Mouse (Mus musculus) limb, embryonic 13.5 days (tissue): Measurements from ENCODE around the gene Myo1d. TPM values are rescaled to one million over a fixed set of nuclear protein-coding genes. Genes with fewer than 3 reads are reported as not detected.

ENCODE experiments used
- ATAC-seq: fragments of 200-750 bp; cut with Nextera tagmentation; 2 replicates; pipeline ENCODE4 v1.8.0; 2017; ENCODE audit warnings: low read depth, moderate number of reproducible peaks, moderate TSS enrichment; ENCODE audit not compliant: low FRiP score
- H3K27ac ChIP-seq: fragments of 300-500 bp; sonication (generic); 2 replicates; pipeline ENCODE4 v1.5.1; 2015; ENCODE audit warnings: inconsistent platforms, mild to moderate bottlenecking, moderate library complexity
- H3K27me3 ChIP-seq: fragments of 300-500 bp; sonication (generic); 2 replicates; pipeline ENCODE4 v1.6.1; 2015; ENCODE audit warnings: mild to moderate bottlenecking, inconsistent platforms
- H3K36me3 ChIP-seq: fragments of 300-500 bp; sonication (generic); 2 replicates; pipeline ENCODE4 v1.6.1; 2015; ENCODE audit warnings: inconsistent platforms, mild to moderate bottlenecking, moderate library complexity
- H3K4me1 ChIP-seq: fragments of 300-500 bp; sonication (generic); 2 replicates; pipeline ENCODE4 v1.6.1; 2015; ENCODE audit warnings: inconsistent platforms
- H3K4me2 ChIP-seq: fragments of 300-500 bp; sonication (generic); replicated peaks from 2 replicates; pipeline ENCODE4 v1.6.1; 2015; ENCODE audit warnings: inconsistent platforms, mild to moderate bottlenecking, moderate library complexity
- H3K4me3 ChIP-seq: fragments of 300-500 bp; sonication (generic); 2 replicates; pipeline ENCODE4 v1.5.1; 2015; ENCODE audit warnings: moderate library complexity, mild to moderate bottlenecking, inconsistent platforms
- H3K9ac ChIP-seq: fragments of 300-500 bp; sonication (generic); 2 replicates; pipeline ENCODE4 v1.6.1; 2015; ENCODE audit warnings: mild to moderate bottlenecking, inconsistent platforms
- H3K9me3 ChIP-seq: fragments of 300-500 bp; sonication (generic); 2 replicates; pipeline ENCODE4 v1.6.1; 2016; ENCODE audit warnings: inconsistent platforms
- WGBS: fragments of 180-500 bp; shearing (Covaris S2); methylation state at CpG from one replicate; pipeline ENCODE4 v1.1.7; 2015; 5-methylcytosine and 5-hydroxymethylcytosine counted together
- polyA plus RNA-seq: library from polyadenylated mRNA; unstranded; fragments of >200 nt; fragmentation: Nextera tagmentation; extraction: Ambion mirVana; gene quantifications from 2 replicates; pipeline ENCODE4 v1.2.1, GENCODE M21; 2015

The Myo1d gene
- polyA plus RNA-seq, 1 experiment from 2014 or later = 6.7 TPM

- Histone ChIP-seq H3K9ac (no peak overlapping the region), H3K9me3 (no peaks in the 10 kb centered on the region), H3K4me3 (no peak overlapping the region), H3K27ac (no peak overlapping the region), H3K36me3 (no peaks in the 10 kb centered on the region), H3K27me3 (no peaks in the 10 kb centered on the region), H3K4me1 (peaks cover 32% of the 10 kb centered on the region), H3K4me2 (no peak overlapping the region)
- ATAC-seq = peak; percentile 73; the same call in 1 of the 2 replicates
- 45% methylated on average over 9 of the region's 9 CpGs for WGBS
These were observed 261.1 kb downstream of the Myo1d start for GRCm38 (mm10) chr11:80518421-80519367.

GRCm38 (mm10) chr11:80515895-80516294 is 263.9 kb downstream of the Myo1d start:
- Histone ChIP-seq H3K4me3 (no peak overlapping the region), H3K4me1 (peaks cover 38% of the 10 kb centered on the region), H3K36me3 (no peaks in the 10 kb centered on the region), H3K4me2 (no peak overlapping the region), H3K9ac (no peak overlapping the region), H3K27me3 (no peaks in the 10 kb centered on the region), H3K27ac (no peak overlapping the region), H3K9me3 (no peaks in the 10 kb centered on the region)
- ATAC-seq = no peak
- WGBS = 71% methylated on average over 8 of the region's 8 CpGs

GRCm38 (mm10) chr11:80515346-80515745 is 264.5 kb downstream of the Myo1d start:
- no peak for ATAC-seq
- no peak overlapping the region; the same call in 1 of the 2 replicates for H3K27ac ChIP-seq
- no peaks in the 10 kb centered on the region for H3K27me3 ChIP-seq
- H3K4me2 ChIP-seq = no peak overlapping the region
- no peak overlapping the region for H3K4me3 ChIP-seq
- WGBS = 35% methylated on average over 1 of the region's 1 CpGs
- H3K9me3 ChIP-seq = no peaks in the 10 kb centered on the region
- no peaks in the 10 kb centered on the region for H3K36me3 ChIP-seq
- H3K4me1 ChIP-seq = peaks cover 38% of the 10 kb centered on the region
- no peak overlapping the region for H3K9ac ChIP-seq

- no peaks in the 10 kb centered on the region for H3K27me3 ChIP-seq
- no peak overlapping the region for H3K4me3 ChIP-seq
- ATAC-seq = no peak
- WGBS = 62% methylated on average over 7 of the region's 7 CpGs
- peaks cover 41% of the 10 kb centered on the region for H3K4me1 ChIP-seq
- H3K4me2 ChIP-seq = no peak overlapping the region
- no peaks in the 10 kb centered on the region for H3K36me3 ChIP-seq
- H3K9me3 ChIP-seq = no peaks in the 10 kb centered on the region
- no peak overlapping the region for H3K27ac ChIP-seq
- no peak overlapping the region for H3K9ac ChIP-seq
These were observed 266.0 kb downstream of the Myo1d start for GRCm38 (mm10) chr11:80513796-80514195.

- H3K4me1 ChIP-seq = peaks cover 35% of the 10 kb centered on the region
- H3K27ac ChIP-seq = peak overlapping the region; percentile 15; the same call in 1 of the 2 replicates
- no peak overlapping the region for H3K9ac ChIP-seq
- 59% methylated on average over 19 of the region's 19 CpGs for WGBS
- H3K4me2 ChIP-seq = no peak overlapping the region
- no peak overlapping the region for H3K4me3 ChIP-seq
- no peaks in the 10 kb centered on the region for H3K9me3 ChIP-seq
- peak; percentile 18; the same call in 1 of the 2 replicates for ATAC-seq
- no peaks in the 10 kb centered on the region for H3K27me3 ChIP-seq
- H3K36me3 ChIP-seq = no peaks in the 10 kb centered on the region
These were observed 267.3 kb downstream of the Myo1d start for GRCm38 (mm10) chr11:80512313-80513056.

- no peaks in the 10 kb centered on the region for H3K36me3 ChIP-seq
- H3K27me3 ChIP-seq = no peaks in the 10 kb centered on the region
- peaks cover 25% of the 10 kb centered on the region for H3K4me1 ChIP-seq
- H3K9ac ChIP-seq = no peak overlapping the region
- H3K27ac ChIP-seq = no peak overlapping the region
- H3K4me3 ChIP-seq = no peak overlapping the region
- no peak for ATAC-seq
- H3K9me3 ChIP-seq = no peaks in the 10 kb centered on the region
- 84% methylated on average over 10 of the region's 10 CpGs for WGBS
- H3K4me2 ChIP-seq = no peak overlapping the region
These were observed 269.7 kb downstream of the Myo1d start for GRCm38 (mm10) chr11:80510124-80510523.

GRCm38 (mm10) chr11:80509176-80509506 is 270.7 kb downstream of the Myo1d start:
- Histone ChIP-seq H3K27ac (peak overlapping the region; percentile 10; the same call in 1 of the 2 replicates), H3K9me3 (no peaks in the 10 kb centered on the region), H3K9ac (no peak overlapping the region), H3K4me2 (peak overlapping the region; percentile 19; the same call in 1 of the 2 replicates), H3K4me3 (no peak overlapping the region), H3K27me3 (no peaks in the 10 kb centered on the region), H3K36me3 (no peaks in the 10 kb centered on the region), H3K4me1 (peaks cover 28% of the 10 kb centered on the region)
- peak; percentile 42 for ATAC-seq
- 54% methylated on average over 5 of the region's 5 CpGs for whole genome bisulfite sequencing

GRCm38 (mm10) chr11:80508361-80509175 is 271.3 kb downstream of the Myo1d start:
- Histone ChIP-seq H3K4me3 (no peak overlapping the region), H3K4me2 (0 out of 2 replicates have a peak overlapping the region, but pooled peaks have one; percentile 19), H3K27me3 (no peaks in the 10 kb centered on the region), H3K36me3 (no peaks in the 10 kb centered on the region), H3K9me3 (no peaks in the 10 kb centered on the region), H3K4me1 (peaks cover 28% of the 10 kb centered on the region), H3K9ac (no peak overlapping the region), H3K27ac (no peak overlapping the region)
- peak; percentile 52 for ATAC-seq
- 29% methylated on average over 19 of the region's 19 CpGs for WGBS

GRCm38 (mm10) chr11:80507791-80508190 is 272.0 kb downstream of the Myo1d start:
- Histone ChIP-seq H3K27me3 (no peaks in the 10 kb centered on the region), H3K4me3 (no peak overlapping the region), H3K4me2 (no peak overlapping the region), H3K4me1 (peaks cover 25% of the 10 kb centered on the region), H3K27ac (no peak overlapping the region), H3K9me3 (no peaks in the 10 kb centered on the region), H3K9ac (no peak overlapping the region), H3K36me3 (no peaks in the 10 kb centered on the region)
- WGBS = 87% methylated on average over 6 of the region's 6 CpGs
- no peak for ATAC-seq

- Histone ChIP-seq H3K36me3 (no peaks in the 10 kb centered on the region), H3K27me3 (no peaks in the 10 kb centered on the region), H3K4me2 (no peak overlapping the region), H3K4me1 (peaks cover 25% of the 10 kb centered on the region), H3K4me3 (no peak overlapping the region), H3K9ac (no peak overlapping the region), H3K27ac (no peak overlapping the region), H3K9me3 (no peaks in the 10 kb centered on the region)
- no peak for ATAC-seq
These were observed 273.3 kb downstream of the Myo1d start for GRCm38 (mm10) chr11:80506483-80506882.

- Histone ChIP-seq H3K27ac (no peak overlapping the region), H3K36me3 (no peaks in the 10 kb centered on the region), H3K9ac (no peak overlapping the region), H3K4me1 (peaks cover 25% of the 10 kb centered on the region), H3K27me3 (no peaks in the 10 kb centered on the region), H3K4me3 (no peak overlapping the region), H3K4me2 (no peak overlapping the region), H3K9me3 (no peaks in the 10 kb centered on the region)
- no peak for ATAC-seq
- WGBS = 75% methylated on average over 3 of the region's 3 CpGs
These were observed 274.2 kb downstream of the Myo1d start for GRCm38 (mm10) chr11:80505581-80505980.
